Mouse (Mus musculus): ENCODE measurements around the gene Stac3. TPM values are rescaled to one million over a fixed set of nuclear protein-coding genes. Genes with fewer than 3 reads are reported as not detected.
A peak's percentile ranks its signal among the peaks of the same experiment; 100 is the strongest.

The Stac3 gene
- polyA plus RNA-seq, 1 experiment = 2.6 TPM

DNA sequence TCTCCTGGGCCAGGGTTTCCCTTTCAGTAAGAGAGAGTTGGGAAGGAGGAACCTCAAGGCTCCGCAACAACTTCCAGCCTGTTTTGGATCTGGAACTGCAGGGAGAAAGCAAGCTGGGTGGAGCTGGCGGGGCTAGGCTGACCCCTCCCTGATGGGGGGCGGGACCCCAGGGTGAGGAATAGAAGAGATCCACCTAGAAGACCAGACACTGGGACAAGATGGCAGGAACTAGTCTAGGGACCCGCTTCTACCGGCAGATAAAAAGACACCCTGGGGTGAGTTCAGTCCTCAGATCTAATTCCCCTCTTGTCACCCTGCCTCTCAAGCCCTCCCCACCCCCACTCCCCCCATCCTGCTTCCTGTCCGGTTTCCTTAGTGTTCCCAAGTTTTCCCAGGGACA is 13.3 kb downstream of the Stac3 start, which contains the start of gene Ndufa4l2:
Ndufa4l2 (plus strand) TSS at position 204 of the 400 bp plus-strand sequence.
- Histone ChIP-seq H3K36me3 (ENCODE audit: control insufficient read depth, insufficient read depth, low read length, poor library complexity, severe bottlenecking) (peaks cover 9% of the 10 kb centered on the region), H3K9ac (ENCODE audit: low read depth, poor library complexity, severe bottlenecking) (no peak within 1 kb of the TSS), H3K9me3 (replicated peaks; ENCODE audit: control insufficient read depth, insufficient read depth, low read length, poor library complexity, severe bottlenecking) (no peaks in the 10 kb centered on the region), H3K4me3 (ENCODE audit: low read depth, low read length) (peak within 1 kb of the TSS; percentile 68), H3K27me3 (ENCODE audit: control insufficient read depth, insufficient read depth, low read length, poor library complexity, severe bottlenecking) (no peaks in the 10 kb centered on the region), H3K27ac (ENCODE audit: insufficient read depth, low read length) (no peak within 1 kb of the TSS), H3K4me1 (ENCODE audit: control insufficient read depth, insufficient read depth, low read length) (peaks cover 10% of the 10 kb centered on the region)
- no peak for TF ChIP-seq POLR2A (IDR thresholded peaks at IDR 0.05; ENCODE audit: insufficient read depth, low read length)
- TF ChIP-seq CTCF (IDR thresholded peaks at IDR 0.05; ENCODE audit: low read depth, low read length) = no peak
- no peak for TF ChIP-seq EP300 (IDR thresholded peaks at IDR 0.05; ENCODE audit: insufficient read depth, low read depth, low read length)

DNA sequence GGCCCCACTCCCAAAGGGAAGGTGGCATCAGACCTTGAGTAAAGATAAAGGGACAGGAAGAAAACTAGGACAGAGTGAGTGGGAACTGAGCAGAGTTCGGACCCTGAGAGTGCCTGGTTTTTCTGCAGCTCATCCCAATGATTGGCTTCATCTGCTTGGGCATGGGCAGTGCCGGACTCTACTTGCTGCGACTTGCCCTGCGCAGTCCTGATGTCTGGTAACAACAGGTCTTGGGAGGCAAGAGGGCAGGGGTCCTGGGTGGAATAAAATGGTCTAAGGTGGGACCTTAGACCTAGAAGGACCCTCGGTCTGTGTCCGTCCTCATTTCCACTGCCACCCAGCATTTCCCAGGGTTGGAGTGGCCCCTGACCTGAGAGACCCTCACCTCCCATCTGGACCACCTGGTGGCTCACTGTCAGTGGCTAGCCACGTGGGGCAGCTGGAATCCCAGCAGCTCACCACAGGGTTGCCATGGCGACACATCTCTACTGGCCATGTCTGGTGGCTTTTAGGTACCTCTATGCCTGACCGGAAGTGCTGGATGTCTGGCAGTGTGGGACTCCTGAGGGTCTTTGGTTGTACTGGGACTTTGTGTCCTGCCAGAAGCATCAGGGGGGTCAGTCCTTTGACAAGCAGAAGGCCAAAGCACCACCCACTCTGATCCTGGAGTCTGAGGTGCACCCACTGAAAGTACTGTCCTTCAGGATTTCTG is 13.9 kb downstream of the Stac3 start:
- no peak for TF ChIP-seq EP300 (IDR thresholded peaks at IDR 0.05; ENCODE audit: insufficient read depth, low read depth, low read length)
- no peak for TF ChIP-seq CTCF (IDR thresholded peaks at IDR 0.05; ENCODE audit: low read depth, low read length)
- TF ChIP-seq POLR2A (IDR thresholded peaks at IDR 0.05; ENCODE audit: insufficient read depth, low read length) = no peak
- Histone ChIP-seq H3K36me3 (ENCODE audit: control insufficient read depth, insufficient read depth, low read length, poor library complexity, severe bottlenecking) (peaks cover 9% of the 10 kb centered on the region), H3K9me3 (replicated peaks; ENCODE audit: control insufficient read depth, insufficient read depth, low read length, poor library complexity, severe bottlenecking) (no peaks in the 10 kb centered on the region), H3K27ac (ENCODE audit: insufficient read depth, low read length) (no peak overlapping the region), H3K4me3 (ENCODE audit: low read depth, low read length) (peak overlapping the region; percentile 68), H3K9ac (ENCODE audit: low read depth, poor library complexity, severe bottlenecking) (no peak overlapping the region), H3K27me3 (ENCODE audit: control insufficient read depth, insufficient read depth, low read length, poor library complexity, severe bottlenecking) (no peaks in the 10 kb centered on the region), H3K4me1 (ENCODE audit: control insufficient read depth, insufficient read depth, low read length) (peaks cover 8% of the 10 kb centered on the region)

DNA sequence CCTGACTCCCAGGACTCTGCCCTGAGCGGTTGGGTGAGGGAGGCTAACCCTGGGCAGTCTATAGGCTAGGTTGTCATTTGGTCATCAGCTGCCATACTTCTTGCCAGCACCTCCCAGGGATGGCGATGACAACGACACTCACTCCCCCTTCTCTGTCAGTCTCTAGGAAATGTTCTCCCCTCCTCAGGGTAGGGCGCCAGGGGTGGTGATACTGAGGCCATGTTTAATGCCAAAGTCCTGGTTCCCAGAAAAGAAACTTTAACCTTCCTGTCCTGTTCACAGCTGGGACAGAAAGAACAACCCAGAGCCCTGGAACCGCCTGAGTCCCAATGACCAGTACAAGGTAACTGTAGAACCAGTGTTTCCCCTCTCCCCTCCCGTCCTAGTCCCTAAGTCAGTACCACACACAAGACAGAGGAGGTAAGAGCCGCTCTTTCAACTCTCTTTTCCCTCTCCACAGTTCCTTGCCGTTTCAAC is 14.5 kb downstream of the Stac3 start:
- no peak overlapping the region for H3K9ac ChIP-seq (ENCODE audit: low read depth, poor library complexity, severe bottlenecking)
- H3K36me3 ChIP-seq (ENCODE audit: control insufficient read depth, insufficient read depth, low read length, poor library complexity, severe bottlenecking) = peaks cover 9% of the 10 kb centered on the region
- no peaks in the 10 kb centered on the region for H3K27me3 ChIP-seq (ENCODE audit: control insufficient read depth, insufficient read depth, low read length, poor library complexity, severe bottlenecking)
- no peak overlapping the region for H3K27ac ChIP-seq (ENCODE audit: insufficient read depth, low read length)
- no peaks in the 10 kb centered on the region for H3K9me3 ChIP-seq (replicated peaks; ENCODE audit: control insufficient read depth, insufficient read depth, low read length, poor library complexity, severe bottlenecking)
- H3K4me1 ChIP-seq (ENCODE audit: control insufficient read depth, insufficient read depth, low read length) = peaks cover 7% of the 10 kb centered on the region
- TF ChIP-seq POLR2A (IDR thresholded peaks at IDR 0.05; ENCODE audit: insufficient read depth, low read length) (no peak), CTCF (IDR thresholded peaks at IDR 0.05; ENCODE audit: low read depth, low read length) (no peak), EP300 (IDR thresholded peaks at IDR 0.05; ENCODE audit: insufficient read depth, low read depth, low read length) (no peak)
- H3K4me3 ChIP-seq (ENCODE audit: low read depth, low read length) = peak overlapping the region; percentile 2; the same call in 1 of the 2 replicates

DNA sequence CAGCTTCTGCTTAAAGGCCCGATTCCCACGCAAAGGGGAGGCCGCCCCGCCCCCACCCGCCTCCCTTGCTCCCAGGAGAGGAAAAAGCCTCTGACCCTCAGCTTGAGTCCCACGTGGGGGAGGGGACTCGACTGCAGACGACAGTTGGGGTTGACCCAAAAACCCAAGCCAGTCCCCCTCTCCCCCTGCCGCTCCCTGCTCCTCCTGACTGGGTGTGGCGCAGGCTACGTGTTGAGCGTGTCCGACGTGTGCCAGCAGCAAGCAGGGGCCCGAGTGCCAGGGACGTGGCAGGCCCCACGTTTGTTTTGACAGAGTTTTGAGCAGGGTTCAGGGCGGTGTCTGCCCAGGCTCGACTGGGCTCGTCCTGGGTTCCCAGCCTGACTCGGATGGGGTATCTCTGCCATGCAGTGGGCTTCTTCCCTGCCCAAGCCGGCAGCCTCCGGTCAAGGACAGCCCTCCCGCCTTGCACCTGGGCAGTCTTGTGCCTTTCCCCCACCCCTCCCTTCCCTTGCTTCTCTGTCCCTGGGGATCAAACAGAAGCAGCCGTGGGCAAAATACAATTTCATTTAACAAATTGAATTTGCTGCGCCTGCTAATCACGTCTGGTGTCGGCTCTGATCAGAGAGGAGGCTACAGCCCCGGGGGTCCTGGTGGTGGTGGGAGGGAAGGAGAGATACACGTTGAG is 15.2 kb downstream of the Stac3 start:
- TF ChIP-seq EP300 (IDR thresholded peaks at IDR 0.05; ENCODE audit: insufficient read depth, low read depth, low read length) (peak; percentile 78), CTCF (IDR thresholded peaks at IDR 0.05; ENCODE audit: low read depth, low read length) (no peak)
- Histone ChIP-seq H3K9ac (ENCODE audit: low read depth, poor library complexity, severe bottlenecking) (no peak overlapping the region), H3K9me3 (replicated peaks; ENCODE audit: control insufficient read depth, insufficient read depth, low read length, poor library complexity, severe bottlenecking) (no peaks in the 10 kb centered on the region), H3K27ac (ENCODE audit: insufficient read depth, low read length) (no peak overlapping the region), H3K27me3 (ENCODE audit: control insufficient read depth, insufficient read depth, low read length, poor library complexity, severe bottlenecking) (no peaks in the 10 kb centered on the region), H3K4me3 (ENCODE audit: low read depth, low read length) (peak overlapping the region; percentile 31; the same call in 1 of the 2 replicates), H3K36me3 (ENCODE audit: control insufficient read depth, insufficient read depth, low read length, poor library complexity, severe bottlenecking) (peaks cover 9% of the 10 kb centered on the region), H3K4me1 (ENCODE audit: control insufficient read depth, insufficient read depth, low read length) (peaks cover 7% of the 10 kb centered on the region)

DNA sequence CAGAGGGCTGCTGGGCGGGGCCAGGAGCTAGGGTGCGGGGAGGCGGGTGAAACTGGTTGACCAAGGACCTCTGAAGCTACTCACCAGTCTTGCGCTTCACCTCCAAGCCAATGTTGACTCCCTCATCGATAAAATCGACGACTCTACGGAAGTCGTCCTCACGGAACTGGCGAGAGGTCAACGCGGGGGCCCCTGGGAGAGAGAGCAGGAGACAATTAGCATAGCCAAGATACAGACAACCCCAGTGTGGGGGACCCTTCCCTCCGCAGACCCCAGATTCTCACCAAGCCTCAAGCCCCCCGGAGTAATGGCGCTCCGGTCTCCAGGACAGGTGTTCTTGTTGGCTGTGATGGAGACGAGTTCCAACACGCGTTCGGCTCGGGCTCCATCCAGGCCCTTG is 16.5 kb downstream of the Stac3 start:
- no peaks in the 10 kb centered on the region for H3K27me3 ChIP-seq (ENCODE audit: control insufficient read depth, insufficient read depth, low read length, poor library complexity, severe bottlenecking)
- peaks cover 9% of the 10 kb centered on the region for H3K36me3 ChIP-seq (ENCODE audit: control insufficient read depth, insufficient read depth, low read length, poor library complexity, severe bottlenecking)
- no peak overlapping the region for H3K9ac ChIP-seq (ENCODE audit: low read depth, poor library complexity, severe bottlenecking)
- no peak overlapping the region for H3K4me3 ChIP-seq (ENCODE audit: low read depth, low read length)
- no peak overlapping the region for H3K27ac ChIP-seq (ENCODE audit: insufficient read depth, low read length)
- no peaks in the 10 kb centered on the region for H3K9me3 ChIP-seq (replicated peaks; ENCODE audit: control insufficient read depth, insufficient read depth, low read length, poor library complexity, severe bottlenecking)
- H3K4me1 ChIP-seq (ENCODE audit: control insufficient read depth, insufficient read depth, low read length) = peaks cover 7% of the 10 kb centered on the region
- no peak for TF ChIP-seq CTCF (IDR thresholded peaks at IDR 0.05; ENCODE audit: low read depth, low read length)
- TF ChIP-seq POLR2A (IDR thresholded peaks at IDR 0.05; ENCODE audit: insufficient read depth, low read length) = no peak
- no peak for TF ChIP-seq EP300 (IDR thresholded peaks at IDR 0.05; ENCODE audit: insufficient read depth, low read depth, low read length)
